Mouse (Mus musculus) right cerebral cortex, postnatal 36 days (tissue): ENCODE measurements around the gene Olfr223.
"Not testable (repeated sequence)": the region's sequence is repeated elsewhere in the genome, so short reads cannot be mapped to it uniquely, and the experiment has no call there.

Source experiments
- DNase-seq, 2 experiments: peaks; one replicate each; pipeline ENCODE4 v3.0.0; 2022; ENCODE audit warnings: low spot score in 2 of 2, mixed read lengths in 1 of 2

The Olfr223 gene

DNA sequence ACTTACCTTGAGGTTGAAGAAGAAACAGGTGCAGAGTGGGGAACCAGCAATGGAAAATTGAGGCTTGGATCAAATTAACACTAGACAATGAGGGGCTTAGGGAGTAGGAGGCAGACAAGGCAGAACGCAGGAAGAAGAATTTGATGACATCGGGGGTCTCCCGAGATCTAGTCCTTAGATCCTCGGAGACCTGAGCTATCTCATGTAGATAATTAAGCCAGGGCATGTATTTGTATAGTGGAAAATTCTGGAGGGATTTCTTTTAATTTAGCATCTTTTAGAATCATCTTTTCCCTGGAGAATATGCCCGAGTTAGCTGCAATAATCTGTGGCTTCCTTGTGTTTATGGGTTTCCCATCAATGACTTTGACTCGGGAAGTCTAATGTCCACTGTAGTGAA is at the start of gene Olfr223:
Gene Olfr223 (minus strand): TSS at position 101 of the 400 bp plus-strand sequence.
- no peak for DNase-seq

DNA sequence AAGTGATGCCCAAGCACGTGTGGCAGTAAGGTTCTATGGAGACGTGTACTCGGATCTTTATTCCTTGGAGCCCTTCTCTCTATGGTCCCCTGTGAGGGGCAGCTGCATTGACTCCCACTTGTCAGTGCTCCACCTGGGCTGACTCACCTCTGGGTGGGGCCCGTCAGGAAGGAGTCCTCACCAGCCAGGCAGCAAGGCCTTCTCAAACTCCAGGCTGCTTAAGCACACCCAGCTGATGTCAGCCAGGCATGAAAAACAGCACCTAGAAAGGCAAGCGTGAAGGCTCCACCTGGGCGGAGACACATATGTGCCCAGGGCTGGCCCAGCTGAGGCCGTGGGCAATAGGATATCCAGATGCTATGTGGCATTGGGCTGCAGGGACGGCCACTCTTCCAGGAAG is 49.3 kb upstream of the Olfr223 start:
- no peak for DNase-seq

DNA sequence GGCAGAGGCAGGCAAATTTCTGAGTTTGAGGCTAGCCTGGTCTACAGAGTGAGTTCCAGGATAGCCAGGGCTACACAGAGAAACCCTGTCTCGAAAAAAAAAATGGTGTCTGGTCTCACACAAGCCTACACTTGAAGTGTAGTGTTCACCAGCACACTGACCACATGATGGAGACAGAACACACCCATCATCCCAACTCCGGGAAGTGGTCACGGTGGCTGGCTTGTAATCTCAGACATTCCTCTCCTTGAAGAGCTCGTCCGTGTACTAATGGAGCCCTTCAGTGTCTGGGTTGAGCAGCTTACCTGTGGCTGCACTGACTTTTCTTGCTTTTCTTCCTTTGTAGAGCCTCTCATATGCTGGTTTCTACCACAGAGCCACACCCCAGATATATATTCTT is 48.1 kb upstream of the Olfr223 start:
- DNase-seq: no peak

DNA sequence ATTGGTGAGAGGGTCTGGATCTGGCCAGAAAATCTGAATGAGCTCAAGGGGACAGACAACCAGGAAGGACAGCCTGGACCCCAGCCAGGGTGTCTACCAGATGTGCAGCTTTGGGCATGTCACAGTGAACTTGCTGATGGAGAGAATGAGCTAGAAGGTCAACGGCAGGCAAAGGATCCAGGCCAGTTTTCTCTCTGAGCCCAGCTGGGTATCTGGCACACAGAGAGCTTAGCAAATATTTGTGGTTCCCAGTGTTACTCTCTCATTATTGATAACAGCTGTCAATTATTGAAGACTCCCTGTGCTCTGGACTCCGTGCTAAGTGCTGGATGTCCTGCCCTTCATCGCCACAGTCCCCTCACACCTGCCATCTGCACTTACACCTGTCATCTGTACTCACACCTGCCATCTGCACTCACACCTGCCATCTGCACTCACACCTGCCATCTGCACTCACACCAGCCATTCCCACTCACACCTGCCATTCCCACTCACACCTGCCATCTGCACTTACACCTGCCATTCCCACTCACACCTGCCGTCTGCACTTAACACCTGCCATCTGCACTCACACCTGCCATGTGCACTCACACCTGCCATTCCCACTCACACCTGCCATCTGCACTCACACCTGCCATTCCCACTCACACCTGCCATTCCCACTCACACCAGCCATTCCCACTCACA is 47.0 kb upstream of the Olfr223 start:
- no peak for DNase-seq

DNA sequence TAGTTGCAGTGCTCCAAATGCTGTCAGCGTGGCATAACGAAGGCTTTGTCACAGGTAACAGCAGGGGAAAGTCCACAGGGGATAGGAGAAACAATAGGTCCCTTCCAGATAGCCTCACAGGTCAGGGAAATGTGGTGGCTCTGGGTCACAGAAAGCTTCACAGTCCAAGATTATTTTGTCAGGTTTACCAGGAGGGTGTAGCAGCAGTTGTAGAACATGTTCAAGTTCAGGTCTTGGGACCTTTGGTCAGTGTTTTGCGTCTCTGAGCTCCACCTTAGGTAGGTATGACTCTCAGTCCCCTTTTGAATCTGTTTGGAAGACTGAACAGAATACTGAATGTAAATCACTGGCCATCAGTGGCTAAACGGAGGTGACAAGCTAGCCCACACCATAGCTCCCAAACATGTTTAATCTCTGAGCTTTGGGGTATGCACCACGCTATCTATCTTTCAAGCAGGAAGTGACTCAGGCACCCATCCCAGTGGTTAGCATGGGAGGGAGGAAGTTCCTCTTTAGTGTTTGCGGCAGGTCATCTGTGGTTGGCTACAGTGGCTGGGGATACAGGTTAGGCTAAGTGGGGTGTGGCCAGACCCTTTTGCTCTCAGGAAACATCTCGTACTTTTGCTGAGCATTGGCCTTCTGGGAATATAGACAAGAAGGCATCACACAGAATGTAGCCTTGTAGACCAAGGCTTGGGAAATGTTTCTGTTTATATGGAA is 43.8 kb upstream of the Olfr223 start:
- no peak for DNase-seq

DNA sequence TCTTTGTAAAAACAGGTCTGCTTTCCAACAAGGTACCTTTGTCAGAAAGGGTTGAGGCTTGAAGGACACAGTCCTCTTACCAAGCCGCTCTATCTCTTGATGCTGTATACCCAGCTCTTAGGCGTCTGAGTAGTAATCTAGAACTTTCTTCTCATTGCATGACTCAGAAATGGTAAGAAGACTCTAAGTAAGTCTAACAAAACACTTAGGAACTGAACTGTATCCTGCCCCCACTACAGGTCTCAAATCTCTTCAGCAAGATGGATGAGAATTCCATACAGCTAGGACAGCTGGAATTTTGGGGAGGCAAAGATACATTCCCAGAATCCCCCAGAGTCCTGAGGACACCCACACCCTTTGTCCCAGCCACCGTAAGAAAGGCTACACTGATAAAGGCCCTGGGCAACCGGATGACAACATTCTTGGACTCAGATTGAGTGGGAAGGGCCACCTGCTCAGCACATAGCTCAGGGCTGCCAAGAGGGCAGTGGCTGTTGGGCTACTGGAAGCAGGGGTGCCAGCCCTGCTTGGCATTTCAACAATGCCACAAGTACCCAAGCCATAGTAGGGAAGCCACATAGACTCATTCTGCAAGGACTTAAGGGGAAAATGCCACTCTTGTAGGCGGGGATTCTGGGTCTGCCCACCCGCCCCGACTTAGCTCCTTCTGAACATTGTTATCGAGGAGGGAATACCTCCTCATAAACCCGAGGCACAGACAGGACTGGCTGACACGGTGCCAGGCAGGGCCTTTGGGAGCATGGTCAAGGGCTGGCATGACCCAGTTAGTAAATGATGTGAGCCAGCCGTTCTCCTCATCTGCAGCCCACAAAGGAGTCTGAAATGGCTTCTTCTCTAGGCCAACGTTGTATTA is 43.0 kb upstream of the Olfr223 start:
- no peak for DNase-seq

DNA sequence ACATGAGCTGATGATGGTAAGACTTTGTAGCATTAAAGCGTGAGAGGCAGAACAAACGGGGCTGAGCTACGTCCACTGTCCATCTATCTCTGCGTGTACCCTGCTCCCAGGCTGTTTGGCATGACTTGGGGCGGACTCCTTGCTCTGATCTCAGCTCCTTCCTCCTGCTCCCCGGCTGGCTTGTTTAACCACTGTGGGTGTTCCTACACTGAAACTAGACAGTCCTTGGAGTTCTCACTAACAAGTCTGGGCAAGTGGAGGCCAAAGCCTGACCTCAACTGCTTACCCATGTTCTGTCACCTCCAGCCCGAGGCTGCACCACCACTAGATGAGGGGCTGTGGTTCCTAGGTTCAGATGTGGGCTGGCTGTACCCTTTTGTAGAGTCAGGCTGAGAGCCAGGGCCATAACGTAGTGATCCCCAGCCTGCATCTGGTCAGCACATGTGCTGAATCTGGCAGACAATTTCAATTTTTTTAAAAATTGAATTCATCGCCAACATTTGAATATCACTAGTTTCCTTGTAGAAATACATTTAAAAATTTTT is 42.2 kb upstream of the Olfr223 start:
- DNase-seq: no peak

DNA sequence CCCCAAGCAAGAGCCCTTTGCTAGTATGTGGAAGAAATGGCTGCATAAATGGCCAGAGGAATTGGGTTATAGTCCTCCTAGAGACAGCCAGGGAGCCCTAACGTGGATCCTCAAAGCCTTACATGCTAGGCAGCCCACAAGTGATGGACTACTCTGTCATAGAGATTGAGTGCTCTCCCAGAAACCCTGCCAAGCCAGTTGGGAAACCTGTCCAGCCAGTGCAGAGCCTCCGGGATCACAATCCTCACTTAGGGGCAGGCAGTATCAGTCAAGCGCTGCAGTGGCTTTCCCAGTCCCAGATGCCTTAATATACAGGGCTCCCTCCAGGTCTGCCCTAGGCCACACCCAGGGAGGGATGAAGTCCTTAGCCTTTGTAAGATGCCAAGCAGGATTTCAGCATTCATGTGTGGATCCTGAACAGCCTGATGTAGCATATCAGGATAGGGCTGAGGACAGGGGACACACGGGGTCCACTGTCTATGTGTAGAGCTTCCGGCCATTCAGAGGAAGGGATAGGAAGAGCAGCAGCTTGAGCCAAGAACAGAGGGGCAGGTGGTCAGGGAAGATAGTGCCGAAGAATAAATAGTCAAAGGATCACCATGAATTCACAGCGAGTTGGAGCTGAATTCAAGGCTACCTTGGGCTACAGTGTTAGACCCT is 41.0 kb upstream of the Olfr223 start:
- DNase-seq: no peak

DNA sequence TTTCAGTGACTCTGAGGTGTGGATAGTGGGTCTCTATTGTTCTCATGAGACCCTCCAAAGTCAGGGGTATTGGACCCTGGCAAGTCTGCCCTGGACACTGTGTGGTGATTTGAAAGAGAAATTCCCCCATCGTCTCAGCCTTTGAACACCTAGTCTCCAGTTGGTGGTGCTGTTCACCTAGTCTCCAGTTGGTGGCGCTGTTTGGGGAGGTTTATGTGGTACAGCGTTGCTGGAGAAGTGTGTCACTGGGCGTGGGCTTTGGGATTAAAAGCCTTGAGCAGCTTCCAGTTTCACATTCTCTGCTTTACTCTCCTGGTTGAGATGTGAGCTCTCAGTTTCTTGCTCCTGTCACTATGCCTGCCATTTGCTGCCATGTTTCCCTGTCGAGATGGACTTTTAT is 39.9 kb upstream of the Olfr223 start:
- peak in 1 of 2 experiments; percentile 8 for DNase-seq

DNA sequence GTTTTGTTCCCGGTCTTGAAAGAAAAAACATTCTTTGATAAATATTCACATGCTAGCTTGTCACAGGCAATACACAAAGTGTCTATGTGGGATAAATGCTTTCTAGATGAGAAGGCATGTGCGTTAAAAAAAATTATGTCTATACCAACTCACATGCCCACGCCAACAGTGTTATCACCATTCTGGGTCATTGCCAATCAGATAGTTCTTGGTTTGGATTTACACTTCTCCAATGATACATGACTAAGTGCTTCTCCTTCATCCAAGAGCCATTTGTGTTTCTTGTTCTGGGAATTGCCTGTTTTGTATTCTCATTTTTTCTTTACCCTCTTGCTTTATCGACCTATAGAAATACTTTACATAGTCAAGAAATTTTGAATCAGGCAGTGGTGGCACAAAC is 38.9 kb upstream of the Olfr223 start:
- DNase-seq: no peak

DNA sequence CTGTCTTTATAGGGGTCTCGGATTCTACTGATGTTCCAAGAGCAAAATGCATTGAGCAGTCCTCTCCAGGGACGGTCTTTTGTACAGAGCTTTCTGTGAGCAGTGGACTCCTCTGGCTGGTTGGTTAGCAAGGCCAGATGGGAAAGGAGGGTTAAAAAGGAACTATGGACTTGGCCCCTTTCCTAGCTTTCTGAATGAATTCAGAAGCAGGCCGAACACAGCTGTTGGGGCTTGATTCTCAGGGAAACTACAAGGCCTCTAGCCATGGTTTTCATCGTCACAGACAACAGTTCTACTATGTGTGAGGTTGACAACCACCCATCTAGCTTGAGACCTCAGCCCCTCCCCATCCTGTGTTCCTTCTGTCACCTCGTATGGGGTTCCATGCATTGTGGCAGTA is 36.8 kb upstream of the Olfr223 start:
- DNase-seq: no peak

DNA sequence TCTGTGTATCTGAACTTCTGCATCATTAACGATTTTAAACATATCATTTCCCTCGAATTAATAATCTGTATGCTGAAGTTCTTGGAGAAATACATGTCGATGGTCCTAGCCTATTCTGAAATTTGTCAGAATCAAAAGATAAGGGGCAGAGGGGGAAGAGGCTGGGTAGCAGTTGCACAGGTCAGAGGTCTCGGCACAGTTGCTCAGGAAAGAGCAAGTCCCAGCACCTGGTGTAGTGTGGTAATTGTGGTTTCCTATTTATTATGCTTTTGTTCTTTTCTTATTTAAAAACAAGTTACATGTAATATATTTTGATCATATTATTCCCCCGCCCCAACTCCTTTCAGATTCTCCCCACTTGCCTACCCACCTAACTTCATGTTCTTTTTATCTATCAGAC is 35.1 kb upstream of the Olfr223 start:
- DNase-seq: no peak

DNA sequence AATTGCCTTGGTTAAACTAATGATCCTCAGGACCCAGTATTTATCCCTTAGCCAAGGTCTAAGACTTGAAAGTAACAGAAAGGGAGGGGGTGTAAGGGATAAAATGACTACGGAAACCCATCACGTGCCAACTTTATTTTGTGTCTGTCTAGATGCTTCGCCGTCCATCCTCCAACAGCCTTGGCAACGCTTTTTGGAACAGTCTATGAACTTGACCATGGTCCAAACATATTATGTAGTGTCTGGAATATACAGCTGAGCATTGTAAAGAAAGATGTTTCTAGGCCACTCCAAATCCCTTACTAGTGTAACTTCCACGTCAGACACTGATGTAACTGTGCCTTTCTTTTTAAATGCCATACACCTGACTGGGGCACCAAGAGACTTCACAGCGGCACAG is 33.1 kb upstream of the Olfr223 start:
- DNase-seq: no peak

DNA sequence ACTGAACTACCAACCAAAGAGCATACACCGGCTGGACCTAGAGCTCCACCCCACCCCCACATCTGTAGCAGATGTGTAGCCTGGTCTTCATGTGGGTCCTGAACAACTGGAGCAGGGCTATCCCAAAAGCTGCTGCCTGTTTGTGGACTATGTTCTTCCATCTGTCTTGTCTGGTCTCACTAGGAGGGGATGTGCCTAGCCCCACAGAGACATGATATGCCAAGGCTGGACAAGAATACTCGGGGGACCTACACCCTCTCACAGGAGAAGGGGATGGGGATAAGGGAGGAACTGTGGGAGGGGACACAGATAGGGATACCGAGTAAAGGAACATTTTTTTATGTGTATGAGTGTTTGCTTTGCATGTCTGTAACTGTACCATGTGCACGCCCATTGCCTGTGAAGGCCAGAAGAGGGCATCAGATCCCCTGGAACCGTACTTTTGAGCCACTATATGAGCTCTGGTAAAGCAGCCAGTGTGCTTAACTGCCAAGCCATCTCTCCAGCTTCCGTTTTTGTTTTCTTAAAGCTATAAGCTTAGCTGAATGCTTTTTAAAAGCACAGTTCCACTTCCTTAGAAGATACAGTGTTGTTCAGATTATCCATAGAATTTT is 31.0 kb upstream of the Olfr223 start:
- peak; percentile 22 to 45 for DNase-seq

DNA sequence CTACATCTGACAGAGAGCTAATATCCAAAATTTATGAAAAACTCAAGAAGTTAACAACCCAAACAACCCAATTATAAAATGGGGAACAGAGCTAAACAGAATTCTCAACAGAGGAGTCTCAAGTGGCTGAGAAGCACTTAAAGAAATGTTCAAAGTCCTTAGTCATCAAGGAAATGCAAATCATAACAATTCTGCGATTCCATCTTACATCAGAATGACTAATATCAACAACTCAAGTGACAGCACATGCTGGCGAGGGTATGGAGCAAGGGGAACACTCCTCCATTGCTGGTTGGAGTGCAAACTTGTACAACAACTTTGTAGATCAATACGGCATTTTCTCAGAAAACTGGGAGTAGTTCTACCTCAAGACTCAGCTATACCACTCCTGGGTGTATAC is 29.1 kb upstream of the Olfr223 start:
- DNase-seq: no peak

DNA sequence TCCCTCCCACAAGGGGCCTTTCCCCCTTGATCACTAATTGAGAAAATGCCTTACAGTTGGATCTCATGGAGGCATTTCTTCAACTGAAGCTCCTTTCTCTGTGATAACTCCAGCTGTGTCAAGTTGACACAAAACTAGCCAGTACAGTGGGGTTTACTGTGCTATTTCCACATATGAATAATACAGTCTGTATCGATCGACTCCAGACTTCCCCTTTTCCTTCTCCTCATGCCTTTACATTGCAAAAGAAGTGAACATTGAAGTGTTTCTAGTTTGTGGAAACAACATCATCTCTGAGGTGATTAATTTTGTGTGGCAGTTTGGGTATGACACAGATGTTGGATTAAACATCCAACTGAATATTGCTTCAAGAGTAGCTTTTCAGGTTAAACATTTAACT is 23.9 kb upstream of the Olfr223 start:
- not testable (repeated sequence) for DNase-seq

DNA sequence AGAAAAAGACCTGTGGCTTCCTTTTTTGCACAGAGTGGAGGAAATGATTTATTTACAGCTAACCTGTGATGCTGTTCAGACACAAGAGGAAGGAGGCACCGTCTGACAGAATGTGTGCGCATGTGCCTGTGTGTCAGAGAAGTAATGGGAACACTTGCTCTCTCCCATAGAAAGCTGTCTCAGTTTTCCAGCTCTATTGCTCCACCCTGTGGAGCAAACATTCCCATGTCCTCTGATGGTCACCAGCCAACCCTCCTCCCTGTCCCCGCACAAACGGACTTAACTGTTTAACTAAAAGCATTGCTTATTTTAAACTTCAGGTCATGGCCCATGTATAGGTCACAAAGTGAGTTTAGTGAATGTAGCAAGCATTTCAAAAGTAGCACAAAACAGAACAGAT is 21.0 kb upstream of the Olfr223 start:
- DNase-seq: peak in 1 of 2 experiments; percentile 11

DNA sequence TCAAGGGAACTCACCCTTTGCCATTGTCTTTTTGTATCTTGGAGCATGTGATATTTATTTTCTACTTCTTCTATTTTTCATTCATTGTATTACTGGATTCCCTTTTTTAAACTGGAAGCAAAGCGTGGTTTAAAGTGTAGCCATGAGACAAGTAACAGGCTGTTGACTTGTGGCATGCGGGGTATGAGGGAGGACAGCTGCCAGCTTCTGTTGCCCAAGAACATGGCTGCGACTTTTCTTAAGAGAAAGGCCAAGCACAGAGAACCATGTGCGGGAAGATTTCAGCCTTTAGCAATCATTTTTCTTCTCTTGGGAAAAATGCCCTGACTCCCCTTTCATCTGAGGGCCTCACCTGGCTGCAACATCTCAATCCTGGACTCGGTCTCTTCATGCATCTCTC is 18.6 kb upstream of the Olfr223 start:
- no peak for DNase-seq

DNA sequence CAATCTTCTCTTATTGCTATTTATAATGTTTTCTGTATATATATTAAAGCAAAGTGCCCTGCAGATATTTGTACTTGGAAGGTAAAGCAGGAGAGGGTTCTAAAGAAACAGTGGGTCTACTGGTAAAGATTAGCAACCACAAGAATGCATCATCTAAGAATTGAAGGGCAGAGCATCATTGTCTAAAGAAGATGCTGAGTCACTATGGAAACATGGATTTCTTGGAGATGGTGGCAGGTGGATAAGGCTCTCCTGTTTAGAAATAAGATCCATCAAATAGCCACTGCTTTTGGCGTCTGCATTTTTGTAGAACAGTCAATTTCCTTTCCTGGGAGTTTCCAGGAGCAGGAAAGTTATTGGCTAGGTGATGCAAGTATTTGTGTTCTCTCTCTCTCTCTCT is 9.2 kb upstream of the Olfr223 start:
- DNase-seq: no peak

DNA sequence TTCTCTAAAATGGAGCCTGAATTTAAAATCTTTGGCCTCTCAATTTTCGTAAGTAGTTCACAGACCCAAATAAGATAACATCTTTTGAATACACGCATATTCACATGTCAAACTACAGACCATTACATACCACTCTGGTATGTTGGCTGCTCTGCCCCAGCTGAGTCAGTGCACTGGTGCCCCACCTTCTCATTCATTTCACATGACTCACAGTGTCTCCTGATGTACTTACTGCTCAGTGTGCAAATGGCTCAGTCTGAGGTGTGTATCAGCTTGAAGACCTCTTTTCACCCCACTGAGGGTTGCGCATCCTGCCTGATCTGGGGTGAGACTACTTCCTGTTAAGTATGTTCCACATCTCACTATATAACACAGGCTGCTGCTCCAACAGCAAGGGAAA is 7.8 kb upstream of the Olfr223 start:
- DNase-seq: no peak

DNA sequence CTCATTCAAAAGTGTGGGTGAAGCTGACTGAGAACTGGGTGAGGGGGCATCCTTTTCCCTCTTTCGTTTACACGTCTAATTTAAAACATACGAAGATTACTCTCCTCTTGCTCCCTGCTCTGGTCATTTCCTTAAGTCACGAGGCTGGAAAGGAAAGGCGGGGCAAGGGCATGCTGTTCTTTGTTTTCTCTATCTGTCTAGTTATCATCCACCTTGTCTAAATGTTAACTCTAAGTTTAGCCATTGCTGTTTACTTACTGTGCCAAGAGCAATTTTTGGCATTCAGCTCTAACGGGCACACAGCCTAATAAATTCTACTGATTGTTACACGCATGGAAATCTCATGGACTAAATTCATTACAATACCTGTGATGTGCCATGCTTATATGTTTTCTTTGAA is 6.1 kb upstream of the Olfr223 start:
- no peak for DNase-seq
